Mouse (Mus musculus) lung, postnatal 0 days (tissue): ENCODE results near the gene Fzr1. TPM values are rescaled to one million over a fixed set of nuclear protein-coding genes. Genes with fewer than 3 reads are reported as not detected.

ENCODE experiments used
- ATAC-seq: fragments of 200-750 bp; cut with Nextera tagmentation; 2 replicates; pipeline ENCODE4 v1.8.0; 2017; ENCODE audit warnings: moderate library complexity
- DNase-seq: peaks from one replicate; pipeline ENCODE4 v3.0.0-alpha.2; 2016; ENCODE audit warnings: low spot score
- H3K27ac ChIP-seq: fragments of 300-500 bp; sonication (generic); 2 replicates; pipeline ENCODE4 v1.5.1; 2014; ENCODE audit warnings: antibody characterized with exemption, mild to moderate bottlenecking, low read length, mixed read lengths
- H3K27me3 ChIP-seq: fragments of 300-500 bp; sonication (generic); replicated peaks from 2 replicates; pipeline ENCODE4 v1.6.1; 2014; ENCODE audit warnings: low read length, mixed read lengths; ENCODE audit not compliant: insufficient read depth
- H3K36me3 ChIP-seq: fragments of 300-500 bp; sonication (generic); 2 replicates; pipeline ENCODE4 v1.6.1; 2014; ENCODE audit warnings: low read length, mixed read lengths; ENCODE audit not compliant: insufficient read depth
- H3K4me1 ChIP-seq: fragments of 300-500 bp; sonication (generic); 2 replicates; pipeline ENCODE4 v1.6.1; 2014; ENCODE audit warnings: antibody characterized with exemption, low read depth, low read length, mixed read lengths; ENCODE audit not compliant: insufficient read depth
- H3K4me2 ChIP-seq: fragments of 300-500 bp; sonication (generic); replicated peaks from 2 replicates; pipeline ENCODE4 v1.6.1; 2014; ENCODE audit warnings: low read depth, mild to moderate bottlenecking, low read length, moderate library complexity, mixed read lengths
- H3K4me3 ChIP-seq: fragments of 300-500 bp; sonication (generic); 2 replicates; pipeline ENCODE4 v1.5.1; 2014; ENCODE audit warnings: low read depth, low read length
- H3K9ac ChIP-seq: fragments of 300-500 bp; sonication (generic); replicated peaks from 2 replicates; pipeline ENCODE4 v1.6.1; 2014; ENCODE audit warnings: low read depth, mild to moderate bottlenecking
- H3K9me3 ChIP-seq: fragments of 300-500 bp; sonication (generic); 2 replicates; pipeline ENCODE4 v1.6.1; 2016; ENCODE audit warnings: low read length, mixed read lengths
- CTCF ChIP-seq: IDR thresholded peaks from 2 replicates; pipeline ENCODE4 v1.5.1; 2016; ENCODE audit warnings: antibody characterized with exemption, mild to moderate bottlenecking
- EP300 ChIP-seq: IDR thresholded peaks from 2 replicates; pipeline ENCODE4 v1.6.1; 2016; ENCODE audit warnings: antibody characterized with exemption, mild to moderate bottlenecking, control low read depth
- WGBS: fragments of 180-500 bp; shearing (Covaris S2); extraction: QIAGEN DNeasy Blood & Tissue Kit; methylation state at CpG from one replicate; pipeline ENCODE4 v1.1.7; 2014; 5-methylcytosine and 5-hydroxymethylcytosine counted together
- polyA plus RNA-seq: library from polyadenylated mRNA; unstranded; fragments of >200 nt; fragmentation: Nextera tagmentation; extraction: Ambion mirVana; gene quantifications from 2 replicates; pipeline ENCODE4 v1.2.1, GENCODE M21; 2015

Fzr1 gene
- polyA plus RNA-seq, 1 experiment from 2014 or later: 39.5 TPM

DNA sequence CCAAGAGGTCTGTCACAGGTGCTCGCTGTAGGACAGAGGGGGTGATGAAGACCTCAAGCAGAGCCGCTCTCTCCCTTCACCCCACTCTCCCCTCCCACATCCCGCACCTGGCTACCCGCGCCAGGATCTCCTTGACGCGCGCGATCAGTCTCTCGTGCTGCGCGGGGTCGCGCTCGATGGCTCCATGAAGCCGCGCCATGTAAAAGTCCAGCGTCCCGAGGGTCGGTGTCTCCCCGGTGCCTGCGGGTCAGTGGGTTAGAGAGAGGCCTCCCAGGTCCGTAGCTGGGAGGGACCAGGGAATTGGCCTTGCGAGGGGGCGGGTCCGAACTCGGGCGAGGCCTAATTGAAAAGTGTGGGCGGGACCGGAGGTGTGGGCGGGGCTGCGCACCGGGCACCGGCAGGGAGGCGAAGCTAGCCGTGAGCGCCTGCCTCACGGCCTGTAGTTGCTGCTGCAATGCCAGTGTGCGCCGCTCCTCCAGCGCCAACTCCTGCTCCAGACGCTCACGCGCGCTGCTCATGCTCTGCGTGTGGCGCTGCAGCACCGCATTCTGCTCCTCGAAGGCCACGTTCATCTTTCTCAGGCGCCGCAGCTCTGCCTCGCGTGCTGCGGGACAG lies 31.8 kb downstream of the Fzr1 start:
- Histone ChIP-seq H3K4me1 (peaks cover 5% of the 10 kb centered on the region; the same call in 1 of the 2 replicates), H3K9ac (no peak overlapping the region), H3K27me3 (0 out of 2 replicates have a peak, but pooled peaks cover 8% of the 10 kb centered on the region), H3K9me3 (no peaks in the 10 kb centered on the region), H3K27ac (0 out of 2 replicates have a peak overlapping the region, but pooled peaks have one; percentile 57), H3K4me3 (0 out of 2 replicates have a peak overlapping the region, but pooled peaks have one; percentile 10), H3K36me3 (no peaks in the 10 kb centered on the region), H3K4me2 (peak overlapping the region; percentile 52)
- DNase-seq: peak; percentile 87
- WGBS: 12% methylated on average over 50 of the region's 55 CpGs
- ATAC-seq: peak; percentile 27
- TF ChIP-seq EP300 (no peak), CTCF (peak; percentile 61)

GRCm38 (mm10) chr10:81345162-81345534 lies 33.2 kb downstream of the Fzr1 start:
- DNase-seq (no peak), ATAC-seq (no peak)
- 82% methylated on average over 4 of the region's 4 CpGs for WGBS
- H3K36me3 ChIP-seq: no peaks in the 10 kb centered on the region
- no peak overlapping the region for H3K9ac ChIP-seq
- H3K4me1 ChIP-seq: peaks cover 5% of the 10 kb centered on the region; the same call in 1 of the 2 replicates
- no peak overlapping the region for H3K4me3 ChIP-seq
- TF ChIP-seq CTCF (no peak), EP300 (no peak)
- H3K4me2 ChIP-seq: no peak overlapping the region
- H3K27me3 ChIP-seq: 0 out of 2 replicates have a peak, but pooled peaks cover 8% of the 10 kb centered on the region
- no peaks in the 10 kb centered on the region for H3K9me3 ChIP-seq
- H3K27ac ChIP-seq: no peak overlapping the region

DNA sequence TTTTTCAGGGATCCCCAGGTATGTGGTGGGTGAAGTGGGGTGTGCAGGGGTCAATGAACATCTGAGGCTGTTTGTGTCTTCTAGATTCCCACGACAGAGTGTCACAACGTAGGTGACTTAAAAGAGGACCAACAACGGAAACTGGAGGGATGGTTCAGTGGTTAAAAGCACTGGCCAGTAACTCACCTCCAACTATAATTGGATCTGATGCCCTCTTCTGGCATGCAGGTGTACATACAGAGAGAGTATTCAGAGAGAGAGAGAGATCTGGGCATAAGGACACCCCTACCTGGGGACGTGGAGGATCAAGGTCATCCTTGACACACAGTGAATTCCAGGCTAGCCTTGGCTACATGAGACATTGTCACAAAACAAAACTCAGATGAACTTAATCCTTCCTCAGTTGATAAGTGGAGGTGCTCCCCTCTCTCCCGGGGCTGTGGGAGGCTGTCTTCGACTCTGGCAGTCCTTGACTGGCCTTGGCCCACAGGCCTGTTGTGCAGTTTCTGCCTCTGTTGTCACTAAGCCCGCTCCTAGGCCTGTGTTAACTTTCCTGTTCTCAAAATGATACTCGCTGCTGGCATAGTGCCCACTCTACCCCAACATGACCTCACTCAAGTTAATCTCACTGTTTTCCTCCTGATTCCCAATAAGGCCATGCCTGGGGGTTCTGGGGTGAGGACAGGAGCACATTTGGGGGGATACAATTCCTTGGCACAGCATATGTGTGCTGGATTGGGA lies 33.7 kb downstream of the Fzr1 start:
- WGBS: 47% methylated on average over 8 of the region's 8 CpGs
- peak; percentile 53 for DNase-seq
- peaks cover 5% of the 10 kb centered on the region; the same call in 1 of the 2 replicates for H3K4me1 ChIP-seq

GRCm38 (mm10) chr10:81342686-81343505 lies 35.4 kb downstream of the Fzr1 start, which contains the start of gene Gipc3:
Gene Gipc3 (minus strand): TSS chr10:81343266.
- no peaks in the 10 kb centered on the region for H3K9me3 ChIP-seq
- no peak for ATAC-seq
- DNase-seq: no peak
- H3K27me3 ChIP-seq: 0 out of 2 replicates have a peak, but pooled peaks cover 8% of the 10 kb centered on the region
- 4% methylated on average over 43 of the region's 67 CpGs for WGBS
- peak within 1 kb of the TSS; percentile 48 for H3K9ac ChIP-seq
- no peak within 1 kb of the TSS for H3K27ac ChIP-seq
- no peaks in the 10 kb centered on the region for H3K36me3 ChIP-seq
- H3K4me2 ChIP-seq: peak within 1 kb of the TSS; percentile 94
- peaks cover 5% of the 10 kb centered on the region; the same call in 1 of the 2 replicates for H3K4me1 ChIP-seq
- peak within 1 kb of the TSS; percentile 60 for H3K4me3 ChIP-seq
- TF ChIP-seq EP300 (no peak), CTCF (no peak)

More for the DNA sequence above, 33.7 kb downstream of the Fzr1 start:
- Histone ChIP-seq H3K27me3 (0 out of 2 replicates have a peak, but pooled peaks cover 8% of the 10 kb centered on the region), H3K36me3 (no peaks in the 10 kb centered on the region), H3K9ac (no peak overlapping the region), H3K27ac (no peak overlapping the region), H3K4me3 (no peak overlapping the region), H3K4me2 (no peak overlapping the region), H3K9me3 (no peaks in the 10 kb centered on the region)
- TF ChIP-seq EP300 (no peak), CTCF (peak; percentile 61)
- ATAC-seq: no peak

DNA sequence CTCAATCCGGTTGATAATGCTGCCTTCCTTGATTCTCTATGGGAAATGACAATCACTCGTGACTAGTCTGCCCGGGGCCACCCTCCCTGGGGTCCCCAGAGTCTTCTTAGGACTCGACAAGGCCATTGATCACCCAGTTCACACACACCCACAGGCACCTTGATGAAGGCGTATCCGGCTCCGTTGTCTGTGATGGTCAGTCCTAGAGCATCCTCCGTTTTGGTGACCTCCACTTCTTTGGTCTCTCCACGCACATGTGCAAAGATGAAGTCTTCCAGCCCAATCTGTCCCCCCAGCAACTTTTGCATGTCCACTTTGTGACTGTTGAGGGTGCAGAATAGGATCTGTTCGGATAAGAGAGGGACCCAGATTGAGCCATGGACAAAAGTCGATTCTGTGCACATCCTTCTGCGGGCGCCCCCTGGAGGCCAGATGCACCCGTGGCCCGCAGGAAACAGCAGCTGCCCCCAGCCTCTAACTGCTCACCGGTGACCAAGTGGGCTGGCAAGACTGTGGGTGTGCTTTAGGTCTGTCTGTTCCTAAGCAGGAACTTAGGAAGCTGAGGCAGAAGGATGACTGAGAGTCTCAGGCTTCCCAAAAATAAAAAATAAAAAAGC lies 36.9 kb downstream of the Fzr1 start:
- H3K9ac ChIP-seq: no peak overlapping the region
- DNase-seq: peak; percentile 71
- peak; percentile 23; the same call in 1 of the 2 replicates for ATAC-seq
- H3K4me2 ChIP-seq: no peak overlapping the region
- peaks cover 3% of the 10 kb centered on the region; the same call in 1 of the 2 replicates for H3K4me1 ChIP-seq
- no peak overlapping the region for H3K27ac ChIP-seq
- H3K27me3 ChIP-seq: 0 out of 2 replicates have a peak, but pooled peaks cover 8% of the 10 kb centered on the region
- TF ChIP-seq EP300: no peak
- peak; percentile 86 for TF ChIP-seq CTCF
- H3K4me3 ChIP-seq: no peak overlapping the region
- H3K36me3 ChIP-seq: no peaks in the 10 kb centered on the region
- WGBS: 34% methylated on average over 16 of the region's 16 CpGs
- no peaks in the 10 kb centered on the region for H3K9me3 ChIP-seq
